Mouse (Mus musculus) stomach, postnatal 0 days (tissue): ENCODE data around the gene Plce1. TPM values are rescaled to one million over a fixed set of nuclear protein-coding genes. Genes with fewer than 3 reads are reported as not detected.

Experiments
- ATAC-seq: fragments of 200-750 bp; cut with Nextera tagmentation; 2 replicates; pipeline ENCODE4 v1.8.0; 2017; ENCODE audit not compliant: low FRiP score, low TSS enrichment
- DNase-seq: peaks from one replicate; pipeline ENCODE4 v3.0.0-alpha.2; 2016; ENCODE audit warnings: low spot score
- H3K27ac ChIP-seq: fragments of 300-500 bp; sonication (generic); replicated peaks from 2 replicates; pipeline ENCODE4 v1.5.1; 2014; ENCODE audit warnings: mild to moderate bottlenecking, control low read depth
- H3K27me3 ChIP-seq: fragments of 300-500 bp; sonication (generic); 2 replicates; pipeline ENCODE4 v1.6.1; 2014; ENCODE audit warnings: low read length; ENCODE audit not compliant: control insufficient read depth, insufficient read depth
- H3K36me3 ChIP-seq: fragments of 300-500 bp; sonication (generic); 2 replicates; pipeline ENCODE4 v1.6.1; 2014; ENCODE audit warnings: low read length, mixed read lengths; ENCODE audit not compliant: control insufficient read depth, insufficient read depth
- H3K4me1 ChIP-seq: fragments of 300-500 bp; sonication (generic); replicated peaks from 2 replicates; pipeline ENCODE4 v1.6.1; 2014; ENCODE audit warnings: antibody characterized with exemption; ENCODE audit not compliant: control insufficient read depth, insufficient read depth
- H3K4me2 ChIP-seq: fragments of 300-500 bp; sonication (generic); replicated peaks from 2 replicates; pipeline ENCODE4 v1.6.1; 2014; ENCODE audit warnings: low read depth, mild to moderate bottlenecking, control low read depth, moderate library complexity
- H3K4me3 ChIP-seq: fragments of 300-500 bp; sonication (generic); 2 replicates; pipeline ENCODE4 v1.5.1; 2014; ENCODE audit warnings: low read depth, low read length, control low read depth
- H3K9ac ChIP-seq: fragments of 300-500 bp; sonication (generic); 2 replicates; pipeline ENCODE4 v1.6.1; 2014; ENCODE audit warnings: mild to moderate bottlenecking, low read length, control low read depth, mixed read lengths
- H3K9me3 ChIP-seq: fragments of 300-500 bp; sonication (generic); 2 replicates; pipeline ENCODE4 v1.6.1; 2016; ENCODE audit warnings: low read length; ENCODE audit not compliant: control insufficient read depth
- CTCF ChIP-seq: IDR thresholded peaks from 2 replicates; pipeline ENCODE4 v1.5.1; 2016; ENCODE audit warnings: antibody characterized with exemption, low read depth, mild to moderate bottlenecking, moderate library complexity
- EP300 ChIP-seq: optimal IDR thresholded peaks from 2 replicates; pipeline ENCODE3; 2016; ENCODE audit warnings: antibody characterized with exemption
- WGBS: fragments of 180-500 bp; shearing (Covaris S2); extraction: QIAGEN DNeasy Blood & Tissue Kit; methylation state at CpG from one replicate; pipeline ENCODE4 v1.1.7; 2014; 5-methylcytosine and 5-hydroxymethylcytosine counted together
- polyA plus RNA-seq: library from polyadenylated mRNA; unstranded; fragments of >200 nt; fragmentation: Nextera tagmentation; extraction: Ambion mirVana; gene quantifications from 2 replicates; pipeline ENCODE4 v1.2.1, GENCODE M21; 2015

Gene Plce1
- polyA plus RNA-seq, 1 experiment from 2014 or later, result 6.2 TPM

DNA sequence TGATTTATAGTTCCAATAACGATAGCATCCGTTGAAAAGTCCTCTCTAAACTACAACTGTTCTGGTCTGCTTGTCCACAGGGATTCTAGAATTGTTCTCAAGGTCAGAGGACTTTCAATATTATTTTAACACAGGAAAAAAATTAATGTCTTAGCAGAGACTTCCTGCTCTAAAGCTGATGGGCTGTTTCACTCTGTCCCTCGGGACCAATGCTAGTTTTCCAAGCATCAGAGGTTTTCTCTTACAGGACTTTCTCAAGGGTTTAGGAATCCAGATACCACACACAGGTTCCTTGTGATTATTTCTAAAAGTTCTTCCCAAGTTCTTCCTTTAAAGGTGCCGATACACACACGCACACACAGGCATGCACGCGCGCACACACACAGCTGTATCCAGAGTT lies 263.6 kb downstream of the Plce1 start:
- Histone ChIP-seq H3K27me3 (no peaks in the 10 kb centered on the region), H3K36me3 (no peaks in the 10 kb centered on the region; the same call in 1 of the 2 replicates), H3K4me2 (no peak overlapping the region), H3K4me3 (no peak overlapping the region), H3K9ac (no peak overlapping the region), H3K9me3 (no peaks in the 10 kb centered on the region), H3K27ac (no peak overlapping the region), H3K4me1 (no peaks in the 10 kb centered on the region)
- 78% methylated on average over 8 of the region's 8 CpGs for WGBS
- TF ChIP-seq CTCF (no peak), EP300 (no peak)
- DNase-seq (no peak), ATAC-seq (no peak)

- WGBS, result 69% methylated on average over 10 of the region's 10 CpGs
- no peak overlapping the region for H3K9ac ChIP-seq
- no peak overlapping the region for H3K4me2 ChIP-seq
- DNase-seq (no peak), ATAC-seq (no peak)
- H3K27ac ChIP-seq, result no peak overlapping the region
- no peak overlapping the region for H3K4me3 ChIP-seq
- H3K4me1 ChIP-seq, result no peaks in the 10 kb centered on the region
- H3K36me3 ChIP-seq, result no peaks in the 10 kb centered on the region; the same call in 1 of the 2 replicates
- TF ChIP-seq EP300, result no peak
- no peak for TF ChIP-seq CTCF
- no peaks in the 10 kb centered on the region for H3K27me3 ChIP-seq
- H3K9me3 ChIP-seq, result no peaks in the 10 kb centered on the region
Observed at GRCm38 (mm10) chr19:38745810-38746491, 265.0 kb downstream of the Plce1 start.

GRCm38 (mm10) chr19:38746492-38747014 lies 265.6 kb downstream of the Plce1 start:
- Histone ChIP-seq H3K4me2 (no peak overlapping the region), H3K4me1 (no peaks in the 10 kb centered on the region), H3K27ac (no peak overlapping the region), H3K9ac (no peak overlapping the region), H3K36me3 (peaks cover 2% of the 10 kb centered on the region), H3K9me3 (no peaks in the 10 kb centered on the region), H3K4me3 (no peak overlapping the region), H3K27me3 (no peaks in the 10 kb centered on the region)
- ATAC-seq (no peak), DNase-seq (no peak)
- TF ChIP-seq EP300, result no peak
- TF ChIP-seq CTCF, result no peak
- 57% methylated on average over 6 of the region's 6 CpGs for WGBS

DNA sequence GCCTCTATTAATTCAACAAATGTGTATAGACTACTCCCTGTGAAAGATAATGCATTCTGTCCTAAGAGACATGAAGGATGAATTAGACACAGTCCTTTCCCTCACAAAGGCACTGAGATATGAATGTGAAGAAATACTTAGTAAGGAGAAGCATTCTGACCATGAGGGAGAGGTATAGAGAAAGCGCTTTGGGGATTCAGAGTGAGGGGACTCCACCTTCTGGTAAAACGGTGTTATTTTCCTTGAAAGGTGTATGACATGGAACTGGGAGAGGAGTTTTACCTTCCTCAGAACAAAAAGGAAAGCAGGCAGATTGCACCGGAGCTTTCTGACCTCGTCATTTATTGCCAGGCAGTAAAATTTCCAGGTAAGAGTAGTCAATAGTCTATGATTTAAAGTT lies 269.3 kb downstream of the Plce1 start:
- TF ChIP-seq EP300 (no peak), CTCF (peak; percentile 53)

DNA sequence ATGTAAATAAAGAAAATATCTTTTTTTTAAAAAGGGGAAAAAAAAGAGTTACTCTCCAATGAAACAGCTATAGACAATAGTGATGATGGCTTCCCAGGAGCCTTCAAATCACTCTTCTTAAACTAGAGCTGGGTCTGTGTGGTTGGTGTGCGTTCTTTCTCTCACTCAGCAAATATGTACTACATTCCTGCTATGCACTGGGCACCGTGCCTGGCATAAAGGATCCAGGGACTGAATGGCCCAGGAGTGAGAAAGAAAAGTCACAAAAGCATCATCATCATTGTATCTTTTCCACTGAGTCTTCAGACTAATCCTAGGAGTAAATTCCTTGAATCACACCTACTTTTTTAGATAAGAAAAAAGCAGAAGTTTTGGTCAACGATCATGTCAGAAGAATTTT lies 276.3 kb downstream of the Plce1 start:
- Histone ChIP-seq H3K4me2 (no peak overlapping the region), H3K4me1 (no peaks in the 10 kb centered on the region), H3K36me3 (no peaks in the 10 kb centered on the region), H3K27me3 (no peaks in the 10 kb centered on the region), H3K4me3 (no peak overlapping the region), H3K27ac (no peak overlapping the region), H3K9me3 (no peaks in the 10 kb centered on the region), H3K9ac (no peak overlapping the region)
- no peak for DNase-seq
- WGBS, result 65% methylated on average over 3 of the region's 3 CpGs
- no peak for ATAC-seq
- TF ChIP-seq CTCF (no peak), EP300 (no peak)

More for the DNA sequence above, 269.3 kb downstream of the Plce1 start:
- Histone ChIP-seq H3K9me3 (no peaks in the 10 kb centered on the region), H3K4me3 (no peak overlapping the region), H3K9ac (no peak overlapping the region), H3K36me3 (peaks cover 2% of the 10 kb centered on the region; the same call in 1 of the 2 replicates), H3K27me3 (no peaks in the 10 kb centered on the region), H3K27ac (no peak overlapping the region), H3K4me2 (no peak overlapping the region), H3K4me1 (no peaks in the 10 kb centered on the region)
- ATAC-seq (no peak), DNase-seq (no peak)
- WGBS, result 60% methylated on average over 4 of the region's 4 CpGs

GRCm38 (mm10) chr19:38758056-38758455 lies 277.1 kb downstream of the Plce1 start:
- no peaks in the 10 kb centered on the region for H3K27me3 ChIP-seq
- no peak for ATAC-seq
- no peak for DNase-seq
- TF ChIP-seq CTCF, result no peak
- TF ChIP-seq EP300, result no peak
- H3K4me2 ChIP-seq, result no peak overlapping the region
- H3K9me3 ChIP-seq, result no peaks in the 10 kb centered on the region
- no peak overlapping the region for H3K27ac ChIP-seq
- H3K4me1 ChIP-seq, result no peaks in the 10 kb centered on the region
- 53% methylated on average over 5 of the region's 5 CpGs for WGBS
- H3K36me3 ChIP-seq, result no peaks in the 10 kb centered on the region
- H3K4me3 ChIP-seq, result no peak overlapping the region
- H3K9ac ChIP-seq, result no peak overlapping the region
